Mouse (Mus musculus): ENCODE results near the gene Zfp69. TPM values are rescaled to one million over a fixed set of nuclear protein-coding genes. Genes with fewer than 3 reads are reported as not detected.

Gene Zfp69
- polyA plus RNA-seq, 1 experiment, result 3.2 TPM

GRCm38 (mm10) chr4:120895810-120896584, 55.5 kb downstream of the Zfp69 start:
- no peak for DNase-seq
- Histone ChIP-seq H3K27me3 (ENCODE audit: control insufficient read depth, insufficient read depth, low read length) (no peaks in the 10 kb centered on the region), H3K27ac (ENCODE audit: control insufficient read depth, insufficient read depth, low read length) (no peak overlapping the region), H3K36me3 (ENCODE audit: control insufficient read depth, insufficient read depth, low read length) (no peaks in the 10 kb centered on the region), H3K4me3 (ENCODE audit: control insufficient read depth, insufficient read depth, low read length) (no peak overlapping the region), H3K4me1 (replicated peaks; ENCODE audit: control insufficient read depth, insufficient read depth, low read length) (no peaks in the 10 kb centered on the region)
- TF ChIP-seq CTCF (IDR thresholded peaks at IDR 0.05; ENCODE audit: borderline replicate concordance, control insufficient read depth, extremely low read depth, insufficient read depth, low read length, poor library complexity), result no peak
- TF ChIP-seq POLR2A (IDR thresholded peaks at IDR 0.05; ENCODE audit: control insufficient read depth, extremely low read depth, insufficient read depth, low read length, poor library complexity), result no peak
- WGBS, result 87% methylated on average over 7 of the region's 7 CpGs

DNA sequence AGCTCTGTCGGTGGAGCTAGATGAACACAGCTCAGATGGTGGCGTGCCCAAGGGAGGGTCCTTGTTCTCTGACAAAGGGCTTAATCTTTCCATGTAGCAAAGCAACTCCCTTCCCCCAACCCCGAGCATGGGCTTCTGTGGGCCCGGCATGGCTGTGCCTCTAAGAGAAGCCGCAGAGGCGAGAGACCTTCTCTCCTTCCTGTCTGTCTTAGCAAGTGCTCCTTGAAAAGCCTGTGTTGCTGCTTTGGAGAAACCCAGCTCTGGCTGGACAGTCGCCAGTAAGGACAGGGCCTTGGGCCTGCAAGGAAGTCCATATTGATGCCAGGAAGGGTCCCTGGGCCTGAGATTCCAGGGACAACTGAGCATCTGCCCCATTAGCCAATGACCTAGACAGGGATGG, 56.3 kb downstream of the Zfp69 start:
- 87% methylated on average over 7 of the region's 7 CpGs for WGBS
- no peak overlapping the region for H3K27ac ChIP-seq (ENCODE audit: control insufficient read depth, insufficient read depth, low read length)
- H3K36me3 ChIP-seq (ENCODE audit: control insufficient read depth, insufficient read depth, low read length), result no peaks in the 10 kb centered on the region
- TF ChIP-seq CTCF (IDR thresholded peaks at IDR 0.05; ENCODE audit: borderline replicate concordance, control insufficient read depth, extremely low read depth, insufficient read depth, low read length, poor library complexity) (no peak), POLR2A (IDR thresholded peaks at IDR 0.05; ENCODE audit: control insufficient read depth, extremely low read depth, insufficient read depth, low read length, poor library complexity) (no peak)
- DNase-seq, result no peak
- H3K4me1 ChIP-seq (replicated peaks; ENCODE audit: control insufficient read depth, insufficient read depth, low read length), result no peaks in the 10 kb centered on the region
- no peak overlapping the region for H3K4me3 ChIP-seq (ENCODE audit: control insufficient read depth, insufficient read depth, low read length)
- no peaks in the 10 kb centered on the region for H3K27me3 ChIP-seq (ENCODE audit: control insufficient read depth, insufficient read depth, low read length)

GRCm38 (mm10) chr4:120894584-120894983, 56.9 kb downstream of the Zfp69 start:
- WGBS, result 89% methylated on average over 11 of the region's 11 CpGs

GRCm38 (mm10) chr4:120893656-120894401, 57.7 kb downstream of the Zfp69 start:
- H3K27me3 ChIP-seq (ENCODE audit: control insufficient read depth, insufficient read depth, low read length), result no peaks in the 10 kb centered on the region
- H3K36me3 ChIP-seq (ENCODE audit: control insufficient read depth, insufficient read depth, low read length), result no peaks in the 10 kb centered on the region
- no peak overlapping the region for H3K4me3 ChIP-seq (ENCODE audit: control insufficient read depth, insufficient read depth, low read length)
- no peak overlapping the region for H3K27ac ChIP-seq (ENCODE audit: control insufficient read depth, insufficient read depth, low read length)
- no peak for TF ChIP-seq CTCF (IDR thresholded peaks at IDR 0.05; ENCODE audit: borderline replicate concordance, control insufficient read depth, extremely low read depth, insufficient read depth, low read length, poor library complexity)
- no peak for DNase-seq
- H3K4me1 ChIP-seq (replicated peaks; ENCODE audit: control insufficient read depth, insufficient read depth, low read length), result no peaks in the 10 kb centered on the region
- WGBS, result 88% methylated on average over 11 of the region's 11 CpGs

More at GRCm38 (mm10) chr4:120894584-120894983, 56.9 kb downstream of the Zfp69 start:
- DNase-seq, result no peak
- Histone ChIP-seq H3K4me3 (ENCODE audit: control insufficient read depth, insufficient read depth, low read length) (no peak overlapping the region), H3K36me3 (ENCODE audit: control insufficient read depth, insufficient read depth, low read length) (no peaks in the 10 kb centered on the region), H3K27me3 (ENCODE audit: control insufficient read depth, insufficient read depth, low read length) (no peaks in the 10 kb centered on the region), H3K27ac (ENCODE audit: control insufficient read depth, insufficient read depth, low read length) (no peak overlapping the region), H3K4me1 (replicated peaks; ENCODE audit: control insufficient read depth, insufficient read depth, low read length) (no peaks in the 10 kb centered on the region)
- TF ChIP-seq POLR2A (IDR thresholded peaks at IDR 0.05; ENCODE audit: control insufficient read depth, extremely low read depth, insufficient read depth, low read length, poor library complexity) (no peak), CTCF (IDR thresholded peaks at IDR 0.05; ENCODE audit: borderline replicate concordance, control insufficient read depth, extremely low read depth, insufficient read depth, low read length, poor library complexity) (no peak)

DNA sequence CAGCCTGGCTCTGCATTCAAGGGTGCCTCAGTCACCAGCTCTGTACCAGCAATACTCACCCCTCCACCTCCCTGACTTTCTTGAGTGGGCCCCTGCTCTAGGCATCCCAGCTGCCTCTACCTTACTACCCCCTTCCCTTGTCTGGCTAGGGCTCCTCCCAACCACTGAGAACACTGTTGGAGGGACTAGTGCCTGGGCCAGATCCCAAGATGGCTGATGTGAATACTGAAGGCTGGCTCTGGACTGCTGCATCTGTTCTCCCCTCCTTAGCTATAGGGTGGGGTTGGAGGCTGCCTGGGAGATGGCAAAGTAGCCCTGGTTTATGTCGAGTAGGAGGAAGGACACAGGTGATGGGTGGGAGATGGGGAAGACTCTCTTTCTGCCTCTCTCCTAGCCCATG, 59.0 kb downstream of the Zfp69 start:
- WGBS, result 60% methylated on average over 1 of the region's 1 CpGs
- H3K4me3 ChIP-seq (ENCODE audit: control insufficient read depth, insufficient read depth, low read length), result no peak overlapping the region
- no peaks in the 10 kb centered on the region for H3K27me3 ChIP-seq (ENCODE audit: control insufficient read depth, insufficient read depth, low read length)
- H3K36me3 ChIP-seq (ENCODE audit: control insufficient read depth, insufficient read depth, low read length), result no peaks in the 10 kb centered on the region
- no peaks in the 10 kb centered on the region for H3K4me1 ChIP-seq (replicated peaks; ENCODE audit: control insufficient read depth, insufficient read depth, low read length)
- TF ChIP-seq POLR2A (IDR thresholded peaks at IDR 0.05; ENCODE audit: control insufficient read depth, extremely low read depth, insufficient read depth, low read length, poor library complexity) (no peak), CTCF (IDR thresholded peaks at IDR 0.05; ENCODE audit: borderline replicate concordance, control insufficient read depth, extremely low read depth, insufficient read depth, low read length, poor library complexity) (no peak)
- H3K27ac ChIP-seq (ENCODE audit: control insufficient read depth, insufficient read depth, low read length), result no peak overlapping the region
- no peak for DNase-seq

- H3K27me3 ChIP-seq (ENCODE audit: control insufficient read depth, insufficient read depth, low read length), result no peaks in the 10 kb centered on the region
- no peak overlapping the region for H3K27ac ChIP-seq (ENCODE audit: control insufficient read depth, insufficient read depth, low read length)
- no peak for DNase-seq
- no peak overlapping the region for H3K4me3 ChIP-seq (ENCODE audit: control insufficient read depth, insufficient read depth, low read length)
- H3K4me1 ChIP-seq (replicated peaks; ENCODE audit: control insufficient read depth, insufficient read depth, low read length), result no peaks in the 10 kb centered on the region
- no peaks in the 10 kb centered on the region for H3K36me3 ChIP-seq (ENCODE audit: control insufficient read depth, insufficient read depth, low read length)
- TF ChIP-seq POLR2A (IDR thresholded peaks at IDR 0.05; ENCODE audit: control insufficient read depth, extremely low read depth, insufficient read depth, low read length, poor library complexity) (no peak), CTCF (IDR thresholded peaks at IDR 0.05; ENCODE audit: borderline replicate concordance, control insufficient read depth, extremely low read depth, insufficient read depth, low read length, poor library complexity) (no peak)
Measured at GRCm38 (mm10) chr4:120891960-120892359, 59.5 kb downstream of the Zfp69 start.
